Mouse (Mus musculus) layer of hippocampus, adult 8-10 months (tissue): ENCODE measurements around the gene Rabgap1l. TPM values are rescaled to one million over a fixed set of nuclear protein-coding genes. Genes with fewer than 3 reads are reported as not detected.

Experiments used
- DNase-seq, 2 experiments: peaks; one replicate each; pipeline ENCODE4 v3.0.0; 2022; ENCODE audit warnings: low spot score in 2 of 2
- total RNA-seq, 4 experiments: library from RNA; stranded (reverse); gene quantifications; 2 replicates each; pipeline ENCODE4 v1.2.4; 2022

Rabgap1l gene
- total RNA-seq, 4 experiments from 2014 or later: 230 to 257 (median 248) TPM

DNA sequence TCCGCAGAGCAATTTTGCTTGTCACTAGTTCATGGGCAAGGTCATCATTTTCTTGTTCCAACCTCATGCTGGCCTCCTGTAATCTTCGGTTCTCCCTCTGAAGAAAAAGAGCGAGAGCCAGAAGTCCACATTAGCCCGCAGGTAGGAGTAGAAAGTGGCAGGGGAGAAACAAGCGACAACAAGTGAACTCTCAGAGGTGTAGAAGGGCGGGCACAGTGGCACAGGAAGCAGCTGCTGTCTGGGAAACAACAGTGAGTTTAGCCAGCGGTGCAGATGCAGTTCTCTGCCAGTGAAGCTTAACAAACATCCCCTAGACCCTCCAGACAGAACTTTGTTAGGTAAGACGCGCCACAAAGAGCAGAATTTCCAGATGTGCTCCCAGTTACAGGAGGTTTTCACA, 545.5 kb downstream of the Rabgap1l start:
- DNase-seq: no peak

- DNase-seq: peak in 1 of 2 experiments; percentile 38
These were observed 546.2 kb downstream of the Rabgap1l start for GRCm38 (mm10) chr1:160246844-160247243.

DNA sequence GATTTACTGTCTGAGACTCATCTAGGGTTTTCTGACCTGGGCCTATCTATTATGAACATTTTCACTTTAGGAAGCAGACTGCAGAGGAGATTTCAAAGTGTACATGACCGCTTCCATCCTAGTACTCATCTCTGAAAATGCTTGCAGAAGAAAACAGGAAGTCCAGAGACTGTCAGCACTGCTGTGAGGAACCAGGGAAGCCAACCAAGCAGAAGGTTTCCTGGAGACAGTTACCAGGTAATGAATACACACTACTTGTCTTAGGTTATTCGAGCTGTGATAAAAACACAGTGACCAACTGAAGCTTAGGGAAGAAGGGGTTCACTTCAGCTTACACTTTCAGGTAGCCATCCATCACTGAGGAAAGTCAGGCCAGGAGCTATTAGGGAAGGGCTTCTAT, 547.1 kb downstream of the Rabgap1l start:
- no peak for DNase-seq

DNA sequence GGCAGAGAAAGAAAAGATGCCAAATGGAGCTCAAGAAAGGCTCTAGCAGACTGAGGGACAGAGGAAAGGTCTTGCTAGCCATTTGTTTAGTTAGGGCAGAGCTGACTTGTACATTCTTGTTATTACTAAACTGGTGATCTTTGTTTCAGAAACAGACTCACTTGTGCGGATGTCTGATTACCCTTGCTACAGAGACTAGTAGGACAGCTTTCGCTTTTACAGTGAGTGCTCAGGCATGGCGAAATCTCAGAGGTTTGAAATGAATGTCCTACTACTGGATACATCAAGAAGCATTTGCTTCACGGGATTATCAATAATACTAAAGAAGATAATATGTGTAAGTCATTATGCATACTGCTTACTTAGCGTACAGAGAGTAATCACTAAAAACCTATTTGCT, 548.3 kb downstream of the Rabgap1l start:
- DNase-seq: no peak

GRCm38 (mm10) chr1:160240091-160240490, 552.9 kb downstream of the Rabgap1l start:
- no peak for DNase-seq

DNA sequence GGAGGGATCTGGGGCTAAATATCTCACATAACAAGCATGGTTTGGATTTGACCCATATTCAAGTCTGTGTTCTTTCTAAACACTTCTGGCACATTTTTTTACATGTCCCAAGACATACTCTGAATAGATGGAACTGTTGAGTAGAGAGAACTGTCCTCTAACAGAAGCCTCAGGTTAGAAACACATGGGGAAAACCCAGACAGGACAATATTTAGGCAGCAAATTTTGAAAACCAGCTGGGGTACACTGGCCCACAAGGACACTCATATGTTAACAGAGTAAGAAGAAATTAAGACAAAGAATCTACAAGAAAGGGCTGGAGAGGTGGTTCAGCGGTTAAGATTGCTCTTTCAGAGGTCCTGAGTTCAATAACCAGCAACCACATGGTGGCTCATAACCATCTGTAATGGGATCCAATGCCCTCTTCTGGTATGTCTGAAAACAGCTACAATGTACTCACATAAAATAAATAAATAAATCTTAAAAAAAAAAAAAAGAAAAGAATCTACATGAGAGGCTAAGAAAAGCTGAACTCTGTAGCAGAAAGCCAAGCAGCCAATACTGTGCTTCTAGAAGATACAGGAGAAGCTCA, 554.1 kb downstream of the Rabgap1l start:
- no peak for DNase-seq

DNA sequence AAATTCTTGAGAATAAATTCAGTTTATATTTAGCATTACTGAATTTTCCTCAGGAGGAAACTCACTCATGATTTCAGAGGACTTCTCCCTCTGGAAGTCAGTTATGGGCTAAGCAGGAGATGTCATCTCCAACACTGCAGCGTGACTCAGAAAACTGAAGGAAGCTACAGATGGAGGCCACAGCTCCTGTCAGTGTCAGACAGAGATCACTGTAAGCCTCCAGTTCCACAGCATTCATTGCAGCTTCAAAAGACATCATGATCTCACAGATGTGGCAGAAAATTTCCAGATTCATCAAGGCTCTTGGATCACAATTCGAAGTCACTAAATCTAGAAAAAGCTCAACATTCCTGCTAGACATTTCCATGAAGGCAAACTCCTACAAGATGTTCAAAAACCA, 555.0 kb downstream of the Rabgap1l start:
- DNase-seq: no peak

DNA sequence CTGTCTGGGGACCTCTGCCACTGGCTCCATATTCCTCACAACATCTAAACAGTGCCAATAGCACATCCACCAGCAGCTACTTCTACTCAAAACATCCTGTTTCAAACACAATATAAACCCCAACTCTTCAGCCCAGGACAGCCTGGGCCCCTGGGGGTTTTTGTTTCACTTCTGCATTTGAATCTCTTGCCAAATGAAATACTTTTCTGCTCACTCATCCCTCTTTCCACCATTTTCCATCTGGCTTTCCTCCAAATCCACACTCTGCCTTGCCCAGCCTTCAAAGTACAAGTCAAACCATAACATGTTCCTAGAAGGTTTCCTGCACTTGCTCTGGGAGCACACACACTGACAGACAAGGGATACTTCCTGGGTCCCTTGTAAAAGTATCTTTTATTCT, 559.1 kb downstream of the Rabgap1l start:
- no peak for DNase-seq

DNA sequence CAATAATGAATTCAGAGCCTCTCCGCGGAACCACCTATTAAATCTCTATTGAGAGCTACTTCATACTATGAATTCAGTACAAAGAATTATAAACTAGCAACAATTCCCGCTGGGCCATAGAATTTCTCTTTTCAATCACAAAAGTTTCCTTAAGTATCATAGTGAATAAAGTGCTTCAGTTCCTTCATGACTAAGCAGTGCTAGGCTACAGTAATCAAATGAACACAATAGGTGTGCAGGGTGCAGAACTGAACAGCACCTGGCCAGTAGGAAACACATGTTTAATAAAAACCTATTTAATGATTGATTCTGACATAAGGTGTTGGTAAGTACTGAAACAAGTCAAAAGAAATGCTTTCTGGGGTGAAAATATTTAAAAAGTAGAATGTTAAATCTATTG, 560.9 kb downstream of the Rabgap1l start:
- DNase-seq: no peak

DNA sequence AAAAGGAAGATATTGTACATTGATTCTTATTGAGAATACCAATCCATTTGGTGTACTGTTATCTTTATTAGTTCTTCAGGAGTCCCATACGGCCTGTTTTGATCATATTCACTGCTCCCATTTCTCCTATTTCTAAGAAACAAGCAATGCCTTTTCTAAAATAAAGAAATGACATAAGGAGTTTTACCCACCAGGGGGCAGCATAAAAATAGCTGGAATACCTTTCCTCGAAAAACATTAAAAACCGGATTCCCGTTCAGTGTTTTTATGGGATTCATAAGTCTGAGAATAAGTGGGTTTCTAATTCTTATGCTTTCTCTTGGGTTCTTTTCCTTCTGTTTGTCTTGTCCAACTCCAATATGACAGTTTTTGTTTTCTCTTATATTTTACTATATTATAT, 562.0 kb downstream of the Rabgap1l start:
- DNase-seq: no peak

GRCm38 (mm10) chr1:160227850-160228249, 565.2 kb downstream of the Rabgap1l start:
- DNase-seq: no peak

DNA sequence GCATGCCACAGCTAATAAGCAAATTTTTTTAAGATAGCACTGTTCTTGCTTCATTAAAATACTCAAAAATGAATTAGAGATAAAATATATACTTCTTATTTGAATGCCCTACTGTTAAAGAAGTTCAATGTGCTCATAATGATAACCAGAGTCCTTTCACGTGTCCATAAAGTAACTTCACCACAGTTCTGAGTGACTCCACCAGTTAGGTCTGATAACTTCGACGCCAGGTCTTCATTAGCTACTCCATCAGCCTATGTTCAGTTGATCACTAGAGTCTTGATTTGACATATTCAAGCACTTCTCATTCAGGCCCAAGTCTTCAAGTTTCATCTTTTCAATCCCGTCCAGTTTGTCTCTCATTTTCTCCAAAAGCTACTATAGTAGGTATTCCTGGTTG, 565.8 kb downstream of the Rabgap1l start:
- DNase-seq: no peak

GRCm38 (mm10) chr1:160224093-160224492, 568.9 kb downstream of the Rabgap1l start:
- no peak for DNase-seq

DNA sequence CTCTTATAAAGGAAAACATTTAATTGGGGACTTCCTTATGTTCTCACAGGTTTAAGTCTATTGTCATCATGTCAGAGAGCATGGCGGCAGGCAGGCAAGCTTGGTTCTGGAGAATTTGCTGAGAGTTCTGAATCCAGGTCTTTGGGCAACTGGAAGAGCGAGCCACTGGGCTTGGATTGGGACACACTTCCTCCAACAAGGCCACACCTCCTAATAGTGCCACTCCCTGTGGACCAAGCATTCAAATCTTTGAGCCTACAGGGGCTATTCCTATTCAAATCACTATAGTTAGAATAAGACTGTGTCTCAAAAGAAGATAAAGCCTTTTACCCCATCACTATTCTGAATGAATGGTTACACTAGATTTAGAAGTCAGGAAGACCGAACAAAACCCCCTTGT, 575.1 kb downstream of the Rabgap1l start:
- DNase-seq: no peak

GRCm38 (mm10) chr1:160214171-160214570, 578.8 kb downstream of the Rabgap1l start:
- no peak for DNase-seq

- DNase-seq: peak; percentile 99
These were observed 580.0 kb downstream of the Rabgap1l start, which contains the start of gene Cacybp for GRCm38 (mm10) chr1:160212703-160213669. Cacybp (minus strand) TSS chr1:160212875.

DNA sequence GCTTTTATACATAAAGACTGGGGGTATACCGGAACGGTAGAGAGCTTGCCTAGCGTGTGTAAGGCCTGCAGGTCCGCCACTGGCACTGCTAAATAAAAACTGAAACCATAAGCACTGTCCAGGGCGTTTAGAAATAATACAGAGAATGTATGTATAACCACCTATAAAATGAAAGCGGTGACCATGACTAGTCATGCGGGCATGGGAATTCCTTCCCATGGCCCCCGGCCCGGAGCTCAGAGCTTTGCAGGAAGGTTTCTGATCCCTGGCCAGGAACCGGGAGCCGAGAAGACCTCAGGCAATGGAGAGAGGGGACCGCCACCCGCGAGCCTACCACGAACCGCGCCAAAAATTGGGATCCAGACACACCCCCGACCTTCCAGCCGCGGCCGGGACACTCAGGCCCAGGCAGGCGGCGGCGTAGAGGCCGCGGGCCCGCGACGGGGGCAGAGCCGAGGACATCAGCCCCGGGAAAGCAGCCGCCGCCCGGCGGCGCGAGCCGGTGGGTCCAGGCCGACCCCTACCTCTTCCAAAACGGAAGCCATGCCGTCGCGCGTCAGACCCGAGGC, 580.8 kb downstream of the Rabgap1l start:
- DNase-seq: no peak

GRCm38 (mm10) chr1:160211597-160212122, 581.4 kb downstream of the Rabgap1l start:
- DNase-seq: no peak

DNA sequence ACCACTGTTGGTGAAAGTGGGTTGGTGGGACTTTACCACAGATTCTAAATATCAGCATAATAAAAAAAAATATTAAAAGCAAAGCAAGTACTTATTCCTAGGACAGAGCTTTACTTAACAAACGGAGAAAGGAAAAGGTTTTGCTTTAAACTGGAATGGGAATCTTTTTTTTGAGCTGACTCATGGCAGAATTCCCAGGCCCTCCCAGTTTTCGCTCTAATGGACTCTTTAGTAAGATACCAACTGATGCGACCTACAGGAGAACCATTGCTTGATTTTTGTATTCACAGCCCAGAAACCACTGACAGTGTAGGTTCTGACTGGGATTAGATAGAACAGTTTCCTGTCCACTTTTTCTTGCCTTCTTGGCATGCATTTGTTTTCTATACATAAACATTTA, 582.4 kb downstream of the Rabgap1l start:
- DNase-seq: no peak

GRCm38 (mm10) chr1:160209844-160210243, 583.2 kb downstream of the Rabgap1l start:
- DNase-seq: no peak

GRCm38 (mm10) chr1:160205486-160205885, 587.5 kb downstream of the Rabgap1l start:
- no peak for DNase-seq

DNA sequence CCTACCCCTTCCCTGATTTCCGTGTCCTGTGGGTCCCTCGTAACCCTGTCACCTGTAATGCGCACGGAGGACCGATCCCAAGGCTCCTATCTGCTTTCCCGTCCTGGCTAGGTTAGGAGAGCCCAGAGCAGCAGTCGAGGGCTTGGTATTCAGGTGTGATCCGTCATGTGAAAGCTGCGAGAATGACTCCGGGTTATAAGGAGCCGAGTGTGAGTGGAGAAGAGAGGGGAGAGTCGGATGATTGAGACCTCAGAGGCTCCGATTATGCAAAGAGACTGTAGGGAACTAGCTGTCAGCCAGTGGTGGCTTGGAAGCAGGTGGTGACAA, 597.7 kb downstream of the Rabgap1l start:
- no peak for DNase-seq
